Mouse (Mus musculus): Measurements from ENCODE around the gene Eef1g. TPM values are rescaled to one million over a fixed set of nuclear protein-coding genes. Genes with fewer than 3 reads are reported as not detected.

Eef1g gene
- polyA plus RNA-seq, 1 experiment, result 242 TPM

DNA sequence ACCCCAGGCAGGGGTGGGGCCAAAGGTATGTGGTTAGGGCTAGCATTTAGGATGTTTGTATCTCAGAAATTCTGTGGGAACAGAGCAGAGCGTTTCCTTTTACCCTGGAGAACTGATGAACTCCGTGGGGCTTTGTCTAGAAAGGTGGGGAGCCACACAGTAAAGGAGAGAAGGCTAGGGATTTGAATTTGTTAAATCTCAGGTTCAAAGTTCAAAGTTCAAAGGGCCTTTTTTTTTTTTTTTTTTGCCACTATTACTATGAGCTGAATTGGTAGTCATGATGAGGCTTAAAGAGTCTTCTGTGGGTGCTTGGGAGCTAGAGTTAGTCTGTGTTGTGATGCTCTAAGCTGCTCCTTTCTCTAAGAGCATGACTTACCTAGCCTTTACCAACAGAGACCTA lies 30.1 kb upstream of the Eef1g start:
- H3K36me3 ChIP-seq (ENCODE audit: control insufficient read depth, insufficient read depth, low read length), result peaks cover 24% of the 10 kb centered on the region
- no peak overlapping the region for H3K4me3 ChIP-seq (ENCODE audit: extremely low read depth, insufficient read depth, insufficient read length)
- 95% methylated on average over 2 of the region's 2 CpGs for WGBS
- no peaks in the 10 kb centered on the region for H3K27me3 ChIP-seq (ENCODE audit: control insufficient read depth, insufficient read depth, low read length)
- H3K4me1 ChIP-seq (ENCODE audit: control insufficient read depth, insufficient read depth, insufficient read length), result peaks cover 7% of the 10 kb centered on the region; the same call in 1 of the 2 replicates
- DNase-seq (ENCODE audit: low read depth in 1 of 2, low spot score in 2 of 2), result no peak
- H3K27ac ChIP-seq (ENCODE audit: insufficient read depth, low read length), result no peak overlapping the region
- TF ChIP-seq CTCF (IDR thresholded peaks at IDR 0.05; ENCODE audit: extremely low read depth, insufficient read depth, insufficient read length, insufficient replicate concordance), result no peak
- no peak for TF ChIP-seq POLR2A (IDR thresholded peaks at IDR 0.05; ENCODE audit: low read depth, low read length)

DNA sequence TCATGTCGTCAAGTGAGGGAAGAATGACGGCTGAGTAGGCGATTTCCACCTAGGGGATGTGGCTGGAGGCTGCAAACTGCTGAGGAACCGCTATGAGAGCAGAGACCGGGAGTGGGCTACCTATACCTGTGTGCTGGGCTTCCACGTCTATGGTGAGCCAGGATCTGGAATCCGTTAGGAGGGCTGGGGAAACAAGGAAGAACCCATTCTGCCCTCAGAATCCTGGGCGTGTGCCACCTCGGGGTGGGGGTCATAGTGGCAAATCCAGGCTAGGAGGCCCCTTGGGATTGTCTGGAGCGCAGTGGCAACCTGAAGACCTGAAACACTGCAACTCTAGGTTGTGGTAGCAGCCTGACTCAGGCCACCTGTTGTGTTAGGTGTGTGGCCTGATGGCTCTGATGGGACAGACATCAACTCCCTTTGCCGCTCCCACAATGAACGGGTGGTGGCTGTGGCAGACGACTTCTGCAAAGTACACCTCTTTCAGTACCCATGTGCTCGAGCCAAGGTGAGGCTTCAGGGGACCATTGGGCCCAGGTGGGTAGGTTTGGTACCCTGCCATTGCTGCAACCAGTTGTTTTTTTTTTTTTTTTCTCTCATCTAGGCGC lies 26.2 kb upstream of the Eef1g start:
- no peak overlapping the region for H3K4me3 ChIP-seq (ENCODE audit: extremely low read depth, insufficient read depth, insufficient read length)
- TF ChIP-seq CTCF (IDR thresholded peaks at IDR 0.05; ENCODE audit: extremely low read depth, insufficient read depth, insufficient read length, insufficient replicate concordance) (no peak), POLR2A (IDR thresholded peaks at IDR 0.05; ENCODE audit: low read depth, low read length) (no peak)
- H3K4me1 ChIP-seq (ENCODE audit: control insufficient read depth, insufficient read depth, insufficient read length), result peaks cover 17% of the 10 kb centered on the region
- 88% methylated on average over 15 of the region's 15 CpGs for WGBS
- peaks cover 30% of the 10 kb centered on the region for H3K36me3 ChIP-seq (ENCODE audit: control insufficient read depth, insufficient read depth, low read length)
- no peaks in the 10 kb centered on the region for H3K27me3 ChIP-seq (ENCODE audit: control insufficient read depth, insufficient read depth, low read length)
- DNase-seq (ENCODE audit: low read depth in 1 of 2, low spot score in 2 of 2), result no peak
- H3K27ac ChIP-seq (ENCODE audit: insufficient read depth, low read length), result no peak overlapping the region

- DNase-seq (ENCODE audit: low read depth in 1 of 2, low spot score in 2 of 2), result no peak
- no peaks in the 10 kb centered on the region for H3K27me3 ChIP-seq (ENCODE audit: control insufficient read depth, insufficient read depth, low read length)
- H3K4me1 ChIP-seq (ENCODE audit: control insufficient read depth, insufficient read depth, insufficient read length), result peaks cover 17% of the 10 kb centered on the region
- 59% methylated on average over 10 of the region's 10 CpGs for WGBS
- peak overlapping the region; percentile 65 for H3K27ac ChIP-seq (ENCODE audit: insufficient read depth, low read length)
- peak overlapping the region; percentile 36; the same call in 1 of the 2 replicates for H3K4me3 ChIP-seq (ENCODE audit: extremely low read depth, insufficient read depth, insufficient read length)
- TF ChIP-seq CTCF (IDR thresholded peaks at IDR 0.05; ENCODE audit: extremely low read depth, insufficient read depth, insufficient read length, insufficient replicate concordance) (no peak), POLR2A (IDR thresholded peaks at IDR 0.05; ENCODE audit: low read depth, low read length) (no peak)
- H3K36me3 ChIP-seq (ENCODE audit: control insufficient read depth, insufficient read depth, low read length), result peaks cover 31% of the 10 kb centered on the region
Measured at GRCm38 (mm10) chr19:8941136-8941514, 25.7 kb upstream of the Eef1g start.

DNA sequence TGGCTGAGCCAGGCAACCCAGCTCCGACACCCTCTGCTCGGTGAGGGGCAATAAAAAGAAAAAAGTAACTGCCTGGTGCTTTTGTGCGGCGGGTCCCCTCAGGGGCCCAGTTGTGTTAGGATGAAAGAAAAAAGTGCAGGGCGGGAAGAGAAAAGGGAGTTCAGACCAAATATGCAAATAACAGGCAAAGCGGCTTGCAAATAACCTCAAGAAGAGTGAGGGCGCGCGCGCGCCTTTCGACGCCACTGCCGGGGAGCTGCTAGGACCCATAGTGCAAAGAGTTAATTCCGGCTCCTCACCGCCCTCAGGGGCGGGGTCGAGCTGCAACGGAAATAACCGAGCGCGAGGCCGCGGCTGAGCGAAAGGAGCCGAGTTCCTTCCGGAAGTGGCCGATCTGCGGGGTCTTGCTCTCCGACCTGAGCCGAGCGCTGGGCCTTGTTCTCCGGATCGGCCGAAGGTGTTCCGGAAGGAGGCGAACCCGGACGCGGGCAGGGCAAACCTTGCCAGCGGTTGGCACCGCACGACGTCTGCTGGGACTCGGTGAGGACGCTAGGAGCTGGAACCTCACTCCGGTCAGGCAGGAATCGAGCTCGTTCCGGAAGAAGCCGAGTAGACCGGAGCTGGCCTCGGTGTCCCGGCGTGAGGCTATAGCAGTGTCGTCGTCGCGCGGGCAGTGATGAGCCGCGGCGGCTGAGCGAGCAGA lies 25.2 kb upstream of the Eef1g start, which contains the start of gene Mta2:
Gene Mta2, plus strand, starts transcription at position 361 of the 703 bp plus-strand sequence.
- H3K27ac ChIP-seq (ENCODE audit: insufficient read depth, low read length), result peak within 1 kb of the TSS; percentile 99
- no peaks in the 10 kb centered on the region for H3K27me3 ChIP-seq (ENCODE audit: control insufficient read depth, insufficient read depth, low read length)
- WGBS, result under 1% methylated on average over 64 of the region's 64 CpGs
- TF ChIP-seq CTCF (IDR thresholded peaks at IDR 0.05; ENCODE audit: extremely low read depth, insufficient read depth, insufficient read length, insufficient replicate concordance) (no peak), POLR2A (IDR thresholded peaks at IDR 0.05; ENCODE audit: low read depth, low read length) (peak; percentile 89)
- H3K4me3 ChIP-seq (ENCODE audit: extremely low read depth, insufficient read depth, insufficient read length), result peak within 1 kb of the TSS; percentile 93
- peaks cover 30% of the 10 kb centered on the region for H3K36me3 ChIP-seq (ENCODE audit: control insufficient read depth, insufficient read depth, low read length)
- peaks cover 17% of the 10 kb centered on the region for H3K4me1 ChIP-seq (ENCODE audit: control insufficient read depth, insufficient read depth, insufficient read length)
- DNase-seq (ENCODE audit: low read depth in 1 of 2, low spot score in 2 of 2), result peak; percentile 95 to 97

DNA sequence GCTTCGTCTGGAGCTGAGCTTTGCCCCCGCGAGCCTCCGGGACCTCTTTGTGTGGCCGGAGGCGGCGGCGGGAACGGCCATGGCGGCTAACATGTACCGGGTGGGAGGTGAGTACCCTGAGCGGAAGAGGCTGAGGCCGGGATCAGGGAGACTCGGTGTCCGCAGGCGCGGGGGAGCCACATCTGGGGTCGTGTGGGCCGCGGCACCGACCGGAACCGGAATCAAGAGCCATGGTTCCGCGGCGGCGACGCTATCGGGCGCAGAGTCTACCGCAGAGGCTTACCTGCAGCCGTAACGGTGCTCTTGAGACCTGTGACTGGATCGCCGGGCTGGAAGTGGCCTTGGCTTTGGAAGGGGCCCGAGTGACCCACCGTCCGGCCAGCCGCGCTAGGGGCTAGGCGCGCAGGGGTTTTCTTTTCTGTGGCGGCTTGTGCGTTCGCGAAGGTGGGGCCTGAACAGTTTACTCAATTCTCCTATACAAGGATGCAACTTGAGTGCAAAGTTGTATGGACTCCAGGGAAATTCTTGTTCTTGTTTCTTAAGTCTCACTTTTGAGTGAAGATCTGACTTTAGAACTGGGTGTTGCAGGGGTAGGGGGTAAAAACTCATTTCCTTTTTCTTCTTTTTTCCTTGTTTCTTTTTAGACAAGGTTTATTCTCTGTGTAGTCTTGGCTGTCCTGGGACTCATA lies 24.4 kb upstream of the Eef1g start:
- DNase-seq (ENCODE audit: low read depth in 1 of 2, low spot score in 2 of 2), result peak in 1 of 2 experiments; percentile 54
- peak overlapping the region; percentile 93 for H3K4me3 ChIP-seq (ENCODE audit: extremely low read depth, insufficient read depth, insufficient read length)
- peaks cover 32% of the 10 kb centered on the region for H3K36me3 ChIP-seq (ENCODE audit: control insufficient read depth, insufficient read depth, low read length)

GRCm38 (mm10) chr19:8943047-8943446 lies 23.8 kb upstream of the Eef1g start:
- no peak for TF ChIP-seq CTCF (IDR thresholded peaks at IDR 0.05; ENCODE audit: extremely low read depth, insufficient read depth, insufficient read length, insufficient replicate concordance)
- no peak for TF ChIP-seq POLR2A (IDR thresholded peaks at IDR 0.05; ENCODE audit: low read depth, low read length)
- Histone ChIP-seq H3K4me3 (ENCODE audit: extremely low read depth, insufficient read depth, insufficient read length) (peak overlapping the region; percentile 93), H3K36me3 (ENCODE audit: control insufficient read depth, insufficient read depth, low read length) (peaks cover 36% of the 10 kb centered on the region), H3K27ac (ENCODE audit: insufficient read depth, low read length) (no peak overlapping the region), H3K4me1 (ENCODE audit: control insufficient read depth, insufficient read depth, insufficient read length) (peaks cover 17% of the 10 kb centered on the region), H3K27me3 (ENCODE audit: control insufficient read depth, insufficient read depth, low read length) (no peaks in the 10 kb centered on the region)
- 35% methylated on average over 2 of the region's 2 CpGs for WGBS
- no peak for DNase-seq (ENCODE audit: low read depth in 1 of 2, low spot score in 2 of 2)

More for the DNA sequence above, 24.4 kb upstream of the Eef1g start:
- under 1% methylated on average over 46 of the region's 46 CpGs for WGBS
- peaks cover 17% of the 10 kb centered on the region for H3K4me1 ChIP-seq (ENCODE audit: control insufficient read depth, insufficient read depth, insufficient read length)
- TF ChIP-seq POLR2A (IDR thresholded peaks at IDR 0.05; ENCODE audit: low read depth, low read length), result peak; percentile 20; the same call in 1 of the 2 replicates
- TF ChIP-seq CTCF (IDR thresholded peaks at IDR 0.05; ENCODE audit: extremely low read depth, insufficient read depth, insufficient read length, insufficient replicate concordance), result no peak
- peak overlapping the region; percentile 99 for H3K27ac ChIP-seq (ENCODE audit: insufficient read depth, low read length)
- H3K27me3 ChIP-seq (ENCODE audit: control insufficient read depth, insufficient read depth, low read length), result no peaks in the 10 kb centered on the region
